Mouse (Mus musculus) neural tube, embryonic 12.5 days (tissue): ENCODE data around the gene Gpr156. TPM values are rescaled to one million over a fixed set of nuclear protein-coding genes. Genes with fewer than 3 reads are reported as not detected.
"Not testable (repeated sequence)": the region's sequence is repeated elsewhere in the genome, so short reads cannot be mapped to it uniquely, and the experiment has no call there.

ENCODE experiments used
- ATAC-seq: fragments of 200-750 bp; cut with Nextera tagmentation; 2 replicates; pipeline ENCODE4 v1.8.0; 2017; ENCODE audit warnings: low read depth, mild to moderate bottlenecking, moderate TSS enrichment, moderate library complexity; ENCODE audit not compliant: low FRiP score
- H3K27ac ChIP-seq: fragments of 300-500 bp; sonication (generic); 2 replicates; pipeline ENCODE4 v1.5.1; 2016
- H3K27me3 ChIP-seq: fragments of 300-500 bp; sonication (generic); replicated peaks from 2 replicates; pipeline ENCODE4 v1.6.1; 2016; ENCODE audit warnings: mild to moderate bottlenecking
- H3K36me3 ChIP-seq: fragments of 300-500 bp; sonication (generic); 2 replicates; pipeline ENCODE4 v1.6.1; 2016; ENCODE audit warnings: mild to moderate bottlenecking
- H3K4me1 ChIP-seq: fragments of 300-500 bp; sonication (generic); 2 replicates; pipeline ENCODE4 v1.6.1; 2016
- H3K4me2 ChIP-seq: fragments of 300-500 bp; sonication (generic); replicated peaks from 2 replicates; pipeline ENCODE4 v1.6.1; 2016; ENCODE audit warnings: mild to moderate bottlenecking
- H3K4me3 ChIP-seq: fragments of 300-500 bp; sonication (generic); 2 replicates; pipeline ENCODE4 v1.5.1; 2016
- H3K9ac ChIP-seq: fragments of 300-500 bp; sonication (generic); 2 replicates; pipeline ENCODE4 v1.6.1; 2016; ENCODE audit warnings: mild to moderate bottlenecking
- H3K9me3 ChIP-seq: fragments of 300-500 bp; sonication (generic); 2 replicates; pipeline ENCODE4 v1.6.1; 2016; ENCODE audit warnings: mild to moderate bottlenecking
- WGBS: fragments of 180-500 bp; shearing (Covaris S2); methylation state at CpG from one replicate; pipeline ENCODE4 v1.1.7; 2016; 5-methylcytosine and 5-hydroxymethylcytosine counted together
- polyA plus RNA-seq: library from polyadenylated mRNA; unstranded; fragments of >200 nt; fragmentation: Nextera tagmentation; extraction: Ambion mirVana; gene quantifications from 2 replicates; pipeline ENCODE4 v1.2.1, GENCODE M21; 2016

Gene Gpr156
- polyA plus RNA-seq, 1 experiment from 2014 or later, result 10.3 TPM

- Histone ChIP-seq H3K27ac (no peak overlapping the region), H3K36me3 (no peaks in the 10 kb centered on the region), H3K4me1 (peaks cover 5% of the 10 kb centered on the region; the same call in 1 of the 2 replicates), H3K9ac (no peak overlapping the region), H3K27me3 (no peaks in the 10 kb centered on the region), H3K4me2 (no peak overlapping the region), H3K4me3 (no peak overlapping the region), H3K9me3 (no peaks in the 10 kb centered on the region)
- no peak for ATAC-seq
- 80% methylated on average over 5 of the region's 5 CpGs for WGBS
Measured at GRCm38 (mm10) chr16:38012382-38012781, 96.1 kb downstream of the Gpr156 start.

DNA sequence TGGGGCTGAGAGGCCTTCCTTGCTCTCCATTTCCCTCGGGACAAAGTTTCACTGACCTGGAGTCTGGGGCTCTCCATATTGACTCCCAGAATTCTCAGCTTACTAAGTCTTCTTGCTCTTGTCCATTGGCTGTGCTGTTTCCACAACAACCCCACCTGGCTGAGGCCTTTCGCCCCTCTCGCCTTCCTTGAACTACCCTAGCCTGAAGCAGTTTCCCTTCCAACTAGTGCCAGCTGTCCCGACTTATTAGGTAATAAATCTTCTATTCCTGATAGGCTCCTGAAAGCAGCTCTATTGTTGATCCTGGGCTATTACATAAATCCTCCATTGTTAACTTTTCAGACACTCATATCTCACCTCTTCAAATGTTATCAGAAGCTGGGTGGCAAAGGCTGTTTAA, 96.6 kb downstream of the Gpr156 start:
- H3K27me3 ChIP-seq, result no peaks in the 10 kb centered on the region
- no peak overlapping the region for H3K9ac ChIP-seq
- H3K9me3 ChIP-seq, result no peaks in the 10 kb centered on the region
- no peaks in the 10 kb centered on the region for H3K36me3 ChIP-seq
- no peak overlapping the region for H3K4me3 ChIP-seq
- H3K4me1 ChIP-seq, result peaks cover 5% of the 10 kb centered on the region; the same call in 1 of the 2 replicates
- peak; percentile 76 for ATAC-seq
- WGBS, result 25% methylated on average over 4 of the region's 4 CpGs
- no peak overlapping the region for H3K27ac ChIP-seq
- no peak overlapping the region for H3K4me2 ChIP-seq

DNA sequence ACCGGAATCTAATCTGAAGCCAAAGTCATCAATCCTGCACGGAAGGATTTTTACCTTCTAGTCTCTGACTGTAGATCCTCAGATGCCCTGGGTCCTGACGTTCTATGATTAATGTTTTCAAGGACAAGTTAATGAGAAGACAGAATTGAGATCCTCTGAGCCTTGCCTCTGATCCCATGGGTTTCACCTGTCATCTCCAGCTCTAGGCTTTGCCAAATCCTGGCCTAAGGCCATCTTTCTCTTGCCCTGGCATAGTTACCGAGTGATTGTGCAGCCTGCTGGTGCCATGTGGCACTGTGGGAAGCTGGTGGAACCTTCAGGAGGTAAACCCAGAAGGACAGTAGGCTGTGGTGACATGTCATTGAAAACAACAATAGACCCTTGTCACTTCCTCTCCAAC, 98.7 kb downstream of the Gpr156 start:
- 86% methylated on average over 4 of the region's 4 CpGs for WGBS

DNA sequence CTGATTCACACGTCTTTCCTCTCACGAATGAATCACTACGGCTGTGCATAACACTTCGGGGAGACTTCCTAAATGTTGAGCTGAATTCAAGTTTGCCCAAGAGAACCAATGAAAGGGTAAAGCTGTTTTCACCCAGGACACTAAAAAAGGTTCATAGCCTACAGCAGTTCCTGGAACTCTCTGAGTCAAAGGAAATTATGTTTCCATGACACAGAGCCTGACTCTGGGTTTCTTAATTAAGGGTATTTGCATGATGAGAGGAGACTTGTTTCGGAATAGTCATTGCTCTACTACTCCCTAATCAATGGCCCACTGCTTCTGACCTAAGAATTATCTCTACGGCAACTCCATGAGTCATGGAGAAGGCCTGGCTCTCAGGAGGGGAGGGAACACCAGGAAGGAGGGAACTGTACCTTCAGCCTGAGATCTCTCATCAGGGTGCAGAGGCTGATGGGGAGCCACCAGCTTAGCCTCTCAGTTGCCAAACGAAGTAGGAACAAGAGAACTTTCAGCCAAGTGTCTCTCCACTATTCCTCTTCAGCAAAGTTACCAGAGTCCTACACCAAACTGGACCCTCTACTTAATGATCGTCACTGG, 100.7 kb downstream of the Gpr156 start:
- no peaks in the 10 kb centered on the region for H3K36me3 ChIP-seq
- 89% methylated on average over 8 of the region's 8 CpGs for WGBS
- H3K27me3 ChIP-seq, result no peaks in the 10 kb centered on the region
- no peak overlapping the region for H3K27ac ChIP-seq
- no peak overlapping the region for H3K4me3 ChIP-seq
- no peak overlapping the region for H3K4me2 ChIP-seq
- peaks cover 5% of the 10 kb centered on the region; the same call in 1 of the 2 replicates for H3K4me1 ChIP-seq
- H3K9ac ChIP-seq, result no peak overlapping the region
- no peaks in the 10 kb centered on the region for H3K9me3 ChIP-seq
- no peak for ATAC-seq

More for the DNA sequence above, 98.7 kb downstream of the Gpr156 start:
- ATAC-seq, result no peak
- Histone ChIP-seq H3K4me1 (peaks cover 5% of the 10 kb centered on the region; the same call in 1 of the 2 replicates), H3K9ac (no peak overlapping the region), H3K36me3 (no peaks in the 10 kb centered on the region), H3K27ac (no peak overlapping the region), H3K9me3 (no peaks in the 10 kb centered on the region), H3K4me3 (no peak overlapping the region), H3K4me2 (no peak overlapping the region), H3K27me3 (no peaks in the 10 kb centered on the region)

GRCm38 (mm10) chr16:38017958-38018376, 101.7 kb downstream of the Gpr156 start:
- no peak overlapping the region for H3K4me2 ChIP-seq
- no peaks in the 10 kb centered on the region for H3K36me3 ChIP-seq
- ATAC-seq, result no peak
- 38% methylated on average over 4 of the region's 4 CpGs for WGBS
- no peaks in the 10 kb centered on the region; the same call in 1 of the 2 replicates for H3K4me1 ChIP-seq
- no peaks in the 10 kb centered on the region for H3K27me3 ChIP-seq
- H3K9me3 ChIP-seq, result no peaks in the 10 kb centered on the region
- no peak overlapping the region for H3K9ac ChIP-seq
- H3K27ac ChIP-seq, result no peak overlapping the region
- no peak overlapping the region for H3K4me3 ChIP-seq

DNA sequence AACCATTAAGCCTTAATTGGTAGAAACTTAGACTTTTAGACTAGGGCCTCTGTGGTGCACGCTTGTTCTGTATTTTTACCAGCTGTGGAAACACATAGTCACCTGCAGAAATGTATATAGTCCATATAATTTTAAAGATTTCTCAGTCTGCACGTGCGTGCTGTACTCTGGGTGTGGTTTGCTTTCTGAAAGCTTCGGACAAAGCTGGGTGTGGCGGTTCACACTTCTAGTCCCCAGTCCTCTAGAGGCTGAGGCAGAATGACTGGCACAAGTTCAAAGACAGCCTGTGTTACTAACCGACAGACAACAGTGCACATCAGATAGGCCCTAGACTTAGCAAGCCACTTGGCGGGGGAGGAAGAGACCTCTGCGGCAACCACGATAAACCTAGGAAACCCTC, 116.3 kb downstream of the Gpr156 start:
- H3K4me1 ChIP-seq, result no peaks in the 10 kb centered on the region
- no peak overlapping the region for H3K9ac ChIP-seq
- H3K27ac ChIP-seq, result no peak overlapping the region
- no peak overlapping the region for H3K4me2 ChIP-seq
- 95% methylated on average over 9 of the region's 9 CpGs for WGBS
- no peaks in the 10 kb centered on the region for H3K36me3 ChIP-seq
- no peaks in the 10 kb centered on the region for H3K9me3 ChIP-seq
- H3K4me3 ChIP-seq, result no peak overlapping the region
- ATAC-seq, result no peak
- H3K27me3 ChIP-seq, result no peaks in the 10 kb centered on the region

DNA sequence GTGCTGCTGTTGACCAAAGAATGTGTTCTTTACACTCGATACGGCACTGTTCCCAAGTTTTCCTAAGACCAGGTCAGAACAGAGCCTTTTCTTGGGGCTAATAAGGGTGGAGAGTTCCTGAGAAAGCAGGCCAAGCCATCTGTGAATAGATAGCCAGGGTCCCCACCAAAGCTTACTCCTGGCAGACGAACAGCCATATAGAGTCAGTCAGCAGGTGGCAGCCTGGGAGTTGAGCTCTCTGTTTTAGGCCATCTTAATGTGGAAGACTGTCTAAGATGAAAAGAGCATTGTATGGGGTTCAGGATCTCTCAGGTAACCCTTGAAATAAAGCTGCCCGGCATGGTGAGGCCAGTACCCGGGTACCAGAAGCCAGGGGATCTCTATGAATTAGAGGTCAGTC, 116.8 kb downstream of the Gpr156 start:
- no peak overlapping the region for H3K4me2 ChIP-seq

GRCm38 (mm10) chr16:38038101-38038500, 121.8 kb downstream of the Gpr156 start:
- ATAC-seq, H3K27ac ChIP-seq, H3K36me3 ChIP-seq, H3K27me3 ChIP-seq, H3K4me1 ChIP-seq, H3K9ac ChIP-seq, H3K4me2 ChIP-seq, H3K4me3 ChIP-seq, H3K9me3 ChIP-seq: not testable (repeated sequence)
- 83% methylated on average over 4 of the region's 4 CpGs for WGBS

More for the DNA sequence above, 116.8 kb downstream of the Gpr156 start:
- no peak for ATAC-seq
- no peak overlapping the region for H3K9ac ChIP-seq
- H3K27me3 ChIP-seq, result no peaks in the 10 kb centered on the region
- no peaks in the 10 kb centered on the region for H3K9me3 ChIP-seq
- no peaks in the 10 kb centered on the region for H3K4me1 ChIP-seq
- no peaks in the 10 kb centered on the region for H3K36me3 ChIP-seq
- 78% methylated on average over 5 of the region's 5 CpGs for WGBS
- H3K4me3 ChIP-seq, result no peak overlapping the region
- H3K27ac ChIP-seq, result no peak overlapping the region

DNA sequence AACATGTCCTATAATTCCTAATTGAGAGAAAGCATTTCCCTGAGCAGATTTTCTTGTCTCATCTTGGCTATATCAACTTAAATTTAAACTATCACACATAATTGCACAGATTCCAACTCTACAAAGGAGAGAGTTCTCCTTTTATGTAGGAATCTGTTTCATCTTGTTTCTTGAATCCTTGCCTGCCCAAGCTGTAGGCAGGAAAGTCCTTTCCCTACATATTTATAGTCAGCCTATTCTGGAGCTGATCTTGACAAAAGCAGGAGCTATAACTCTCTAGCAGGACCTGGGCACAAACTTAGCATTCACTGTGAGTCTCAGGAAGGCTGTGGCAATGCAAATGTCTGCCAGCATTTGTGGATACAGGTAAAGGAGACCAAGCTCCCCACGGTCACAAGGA, 125.9 kb downstream of the Gpr156 start:
- 0 out of 2 replicates have a peak, but pooled peaks cover 2% of the 10 kb centered on the region for H3K27me3 ChIP-seq
- H3K27ac ChIP-seq, result no peak overlapping the region
- no peaks in the 10 kb centered on the region for H3K4me1 ChIP-seq
- H3K9me3 ChIP-seq, result no peaks in the 10 kb centered on the region
- 88% methylated on average over 1 of the region's 1 CpGs for WGBS
- H3K4me3 ChIP-seq, result no peak overlapping the region
- H3K9ac ChIP-seq, result no peak overlapping the region
- no peak for ATAC-seq
- no peaks in the 10 kb centered on the region for H3K36me3 ChIP-seq
- no peak overlapping the region for H3K4me2 ChIP-seq

DNA sequence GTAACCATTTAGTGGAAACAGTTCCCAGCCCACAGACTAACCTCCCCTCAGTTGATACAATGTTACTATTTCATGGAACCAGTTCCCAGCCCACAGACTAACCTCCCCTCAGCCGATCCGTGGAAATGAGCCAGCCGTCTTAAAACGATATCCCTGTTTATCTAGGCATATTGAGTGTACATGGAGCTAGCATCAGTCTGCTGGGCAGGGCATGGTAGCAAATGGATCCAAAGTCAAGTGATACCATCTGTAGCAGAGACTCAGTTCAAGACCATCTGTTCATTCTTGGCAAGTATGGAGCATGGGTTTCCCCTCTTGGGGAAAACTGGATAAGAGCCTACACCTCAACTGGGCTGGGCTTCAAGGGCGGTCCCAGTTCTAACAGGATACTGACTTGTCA, 128.3 kb downstream of the Gpr156 start:
- H3K9ac ChIP-seq, result no peak overlapping the region
- no peak overlapping the region for H3K4me2 ChIP-seq
- no peaks in the 10 kb centered on the region for H3K36me3 ChIP-seq
- no peak overlapping the region for H3K4me3 ChIP-seq
- H3K27me3 ChIP-seq, result 0 out of 2 replicates have a peak, but pooled peaks cover 2% of the 10 kb centered on the region
- ATAC-seq, result no peak
- H3K27ac ChIP-seq, result no peak overlapping the region
- 88% methylated on average over 5 of the region's 5 CpGs for WGBS
- no peaks in the 10 kb centered on the region for H3K4me1 ChIP-seq
- no peaks in the 10 kb centered on the region for H3K9me3 ChIP-seq

DNA sequence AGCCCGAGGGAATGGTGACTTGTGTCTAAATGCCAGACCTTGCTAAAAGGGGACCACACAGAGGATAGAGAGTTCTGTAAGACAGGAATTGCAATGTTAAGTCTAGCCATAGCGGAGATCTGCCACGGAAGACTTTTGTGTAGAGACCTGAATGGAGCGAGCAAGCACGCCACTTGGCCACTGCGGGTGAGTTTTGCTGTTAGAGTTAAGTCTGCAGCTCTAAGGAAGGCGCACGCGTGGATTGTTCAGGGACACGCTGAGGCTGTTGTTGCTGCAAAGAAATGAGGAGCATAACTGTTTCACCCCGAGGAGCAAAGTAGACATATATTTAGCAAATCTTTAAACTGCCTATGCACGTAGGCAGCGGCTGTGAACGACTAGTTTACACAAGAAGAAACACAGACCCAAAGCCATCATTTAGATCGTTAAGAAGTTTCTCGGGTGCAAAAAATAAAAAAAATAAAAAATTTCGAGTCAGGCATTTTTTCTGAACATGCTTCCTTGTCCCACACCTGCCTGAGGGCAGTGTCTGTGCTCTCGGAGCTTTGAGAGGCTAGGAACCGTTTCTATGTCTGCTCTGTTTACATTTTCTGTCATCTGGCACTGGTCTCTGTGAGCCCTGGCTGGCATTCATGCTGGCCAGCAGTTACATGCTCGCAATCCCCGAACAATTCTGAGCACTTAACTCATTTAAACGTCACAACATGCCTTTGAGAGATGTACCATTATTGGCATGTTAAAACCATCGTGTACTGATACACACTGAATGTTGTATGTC, 131.7 kb downstream of the Gpr156 start:
- Histone ChIP-seq H3K4me3 (no peak overlapping the region), H3K4me2 (no peak overlapping the region), H3K27me3 (no peaks in the 10 kb centered on the region), H3K36me3 (no peaks in the 10 kb centered on the region), H3K9me3 (no peaks in the 10 kb centered on the region), H3K4me1 (no peaks in the 10 kb centered on the region), H3K27ac (no peak overlapping the region), H3K9ac (no peak overlapping the region)
- WGBS, result 84% methylated on average over 23 of the region's 23 CpGs
- no peak for ATAC-seq
